Mouse (Mus musculus) bone marrow, adult 2 months (tissue): Measurements from ENCODE around the gene Prrt3.

ENCODE experiments used
- CTCF ChIP-seq: fragments of 200-500 bp; IDR thresholded peaks from 2 replicates; pipeline ENCODE4 v1.5.1; 2011; ENCODE audit warnings: low read length, control low read depth; ENCODE audit not compliant: control insufficient read depth, insufficient read depth
- POLR2A ChIP-seq: fragments of 200-500 bp; IDR thresholded peaks from 2 replicates; pipeline ENCODE4 v1.6.1; 2011; ENCODE audit warnings: low read depth, mild to moderate bottlenecking, control low read depth, low read length, borderline replicate concordance; ENCODE audit not compliant: control insufficient read depth

DNA sequence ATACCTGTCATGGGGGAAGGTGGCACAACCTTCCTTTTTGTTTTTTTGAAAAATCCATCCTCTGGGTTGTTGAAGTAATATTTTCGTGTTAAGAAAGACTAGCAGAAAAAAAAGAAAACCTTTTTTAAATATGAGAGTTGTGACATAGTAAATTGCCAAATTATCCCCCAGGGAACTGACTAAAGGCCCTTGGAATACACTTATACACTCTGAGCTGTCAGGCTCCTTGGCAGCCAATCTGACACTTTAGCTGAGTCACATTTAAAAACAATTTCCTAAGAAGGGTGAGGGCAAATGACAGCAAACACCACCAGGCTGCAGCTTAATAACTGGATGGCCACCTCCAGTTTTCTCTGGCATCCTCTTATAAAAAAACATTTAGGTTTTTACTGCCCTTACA, 20.6 kb upstream of the Prrt3 start:
- TF ChIP-seq CTCF (no peak), POLR2A (no peak)
